Mouse (Mus musculus): ENCODE data around the gene Gtf2i.

Gene Gtf2i

DNA sequence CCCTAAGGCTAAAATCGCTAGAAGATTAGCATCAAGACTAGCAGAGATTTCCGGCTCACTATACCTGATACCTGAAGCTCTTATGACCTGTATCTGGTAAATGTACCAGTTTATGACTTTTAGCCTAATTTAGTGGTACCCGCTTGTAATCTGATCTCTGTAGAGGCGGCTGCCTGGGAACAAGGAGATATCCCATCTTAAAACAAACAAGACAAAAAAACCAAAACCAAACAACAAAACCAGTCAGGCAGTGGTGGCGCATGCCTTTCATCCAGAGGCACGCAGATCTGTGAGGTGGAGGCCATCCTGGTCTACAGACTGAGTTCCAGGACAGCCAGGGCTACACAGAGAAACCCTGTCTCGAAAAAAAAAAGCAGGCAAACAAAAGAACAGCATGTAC is 7.1 kb upstream of the Gtf2i start:
- no peak for DNase-seq

GRCm38 (mm10) chr5:134318903-134319302 is 4.3 kb upstream of the Gtf2i start:
- DNase-seq = no peak

DNA sequence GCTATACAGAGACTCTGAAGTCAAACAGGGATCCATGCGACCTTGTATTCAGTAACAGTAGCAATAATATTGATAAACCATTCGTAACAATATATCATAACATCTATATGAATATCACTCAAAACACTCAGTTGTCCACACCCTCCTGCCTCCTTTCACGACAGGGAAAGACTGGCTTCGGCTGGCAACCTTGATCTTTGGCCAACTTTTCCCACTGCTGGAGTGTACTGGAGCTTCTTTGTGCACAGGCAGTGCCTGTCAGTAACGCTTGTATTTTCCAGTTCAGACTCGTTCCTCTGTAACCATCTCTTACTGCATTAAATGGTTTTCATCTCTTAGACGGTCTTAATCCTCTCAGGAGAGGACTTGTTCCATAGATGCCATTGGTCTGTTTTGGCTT is 2.2 kb upstream of the Gtf2i start:
- DNase-seq = no peak

DNA sequence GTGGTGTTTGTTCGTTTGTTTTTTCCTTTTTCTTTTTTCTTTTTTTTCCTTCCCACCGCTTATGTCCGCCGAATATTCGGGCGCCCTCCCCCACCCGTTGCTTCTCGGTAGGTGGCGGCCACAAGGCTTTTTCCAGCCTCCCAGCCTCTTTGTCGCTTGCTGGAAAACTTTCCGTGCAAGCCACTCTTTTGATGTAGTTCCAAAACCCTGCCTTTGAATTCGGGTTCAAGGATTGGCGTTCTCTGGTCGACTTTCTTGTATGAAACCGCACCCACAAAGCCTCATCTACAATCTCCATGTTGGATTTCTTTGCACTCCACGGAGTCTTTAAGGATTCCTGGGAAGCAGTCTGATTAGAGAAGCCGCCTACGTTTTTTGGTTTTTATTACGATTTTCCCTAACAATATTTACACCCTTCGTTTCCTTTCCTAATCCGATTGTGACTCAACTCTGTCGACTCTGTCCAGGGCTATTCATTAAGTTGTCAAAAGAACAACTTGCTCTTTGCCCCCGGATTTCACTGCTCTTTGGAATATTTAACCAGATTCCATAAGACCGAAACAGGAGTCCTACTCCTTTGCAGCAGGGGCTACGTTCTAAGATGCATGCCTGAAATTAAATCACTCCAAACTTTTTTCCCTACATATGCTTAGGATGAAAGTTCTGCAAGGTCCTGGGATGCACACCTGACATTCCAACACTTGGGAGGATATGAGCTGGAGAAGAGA is 1.2 kb upstream of the Gtf2i start:
- DNase-seq = peak; percentile 42

DNA sequence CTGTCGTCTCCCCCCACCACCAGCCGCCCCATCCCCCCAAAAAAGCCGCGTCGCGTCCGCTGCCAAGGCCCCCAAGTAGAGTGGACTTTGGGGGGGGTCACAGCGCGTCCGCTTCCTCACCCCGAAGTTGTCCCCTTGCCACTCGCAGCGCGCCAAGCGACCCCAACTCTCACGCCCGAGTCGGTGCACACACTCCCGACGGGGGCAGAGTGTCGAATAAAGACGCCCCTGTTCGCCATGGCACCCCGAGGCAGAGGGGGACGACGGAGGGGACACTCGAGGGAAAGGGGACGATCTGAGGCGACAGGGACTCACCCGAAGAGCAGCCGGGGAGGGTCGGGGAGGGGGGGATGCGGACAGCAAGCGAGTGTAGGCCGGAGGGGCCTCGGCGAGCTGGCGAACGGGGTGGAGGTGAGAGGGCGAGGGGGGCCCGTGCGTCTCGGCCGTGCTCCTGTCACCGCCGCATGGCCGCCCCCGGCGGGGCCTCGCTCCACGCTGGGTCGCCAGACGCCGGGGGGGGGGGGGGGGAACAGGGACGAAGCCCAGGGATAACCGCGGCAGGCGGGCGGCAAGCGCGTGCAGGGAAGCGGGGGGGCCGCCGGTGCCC is 389 bp downstream of the Gtf2i start:
- no peak for DNase-seq

GRCm38 (mm10) chr5:134313451-134314067 is 1.0 kb downstream of the Gtf2i start:
- peak; percentile 95 for DNase-seq

DNA sequence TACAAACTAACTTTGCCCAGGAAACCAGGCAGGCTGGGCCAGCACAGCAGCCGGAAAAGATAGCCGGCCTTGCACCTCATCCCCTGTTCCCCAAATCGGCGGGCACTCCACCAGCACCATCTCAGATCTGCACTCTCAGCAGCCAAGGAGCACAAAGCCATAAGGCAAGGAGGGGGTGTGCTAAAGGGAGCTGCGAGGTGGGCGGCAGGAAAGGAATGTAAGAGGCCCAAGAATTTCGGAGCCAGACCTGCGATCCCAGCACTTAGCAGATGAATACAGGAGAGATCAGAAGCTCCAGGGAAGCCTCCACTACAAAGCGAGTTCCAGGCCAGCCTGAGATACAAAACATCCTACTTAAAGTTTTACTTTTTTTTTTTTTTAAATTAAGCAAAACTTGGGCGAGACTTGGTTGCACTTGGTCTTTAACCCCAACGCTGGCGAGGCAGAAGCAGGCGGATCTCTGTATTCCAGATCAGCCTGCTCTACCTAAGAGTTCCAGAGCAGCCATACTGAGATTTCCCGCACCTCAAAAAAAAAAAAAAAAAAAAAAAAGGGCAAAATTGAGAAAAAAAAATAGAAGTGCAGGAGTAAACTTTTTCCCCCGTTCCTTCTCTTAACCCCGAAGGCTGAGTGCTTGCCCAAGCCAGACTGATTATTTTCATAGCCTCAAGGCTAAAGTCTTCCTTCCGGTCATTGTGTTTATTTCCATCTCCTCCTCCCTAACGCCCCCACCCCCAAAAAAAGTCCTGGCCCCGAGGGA is 1.7 kb downstream of the Gtf2i start:
- DNase-seq = peak; percentile 33

GRCm38 (mm10) chr5:134311894-134312411 is 2.6 kb downstream of the Gtf2i start:
- no peak for DNase-seq

GRCm38 (mm10) chr5:134310201-134310600 is 4.4 kb downstream of the Gtf2i start:
- no peak for DNase-seq

DNA sequence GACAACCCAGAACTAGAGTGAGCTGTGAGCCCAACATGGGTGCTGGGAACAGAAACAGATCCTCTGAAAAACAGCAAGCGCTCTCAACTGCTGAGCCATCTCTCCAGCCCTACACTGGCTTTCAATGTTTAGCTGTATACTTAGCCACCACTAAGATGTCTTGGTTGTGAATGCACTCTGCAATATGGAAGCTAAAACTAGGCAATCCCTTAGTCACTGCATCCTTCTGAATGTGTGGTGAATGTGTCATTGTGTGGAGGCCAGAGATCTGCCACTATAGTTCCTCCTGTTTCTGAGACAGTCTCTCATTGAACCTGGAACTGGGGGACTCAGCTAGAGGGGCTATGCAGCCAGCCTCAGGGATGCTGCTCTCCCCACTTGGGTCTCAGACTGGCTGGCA is 5.2 kb downstream of the Gtf2i start:
- DNase-seq = no peak

DNA sequence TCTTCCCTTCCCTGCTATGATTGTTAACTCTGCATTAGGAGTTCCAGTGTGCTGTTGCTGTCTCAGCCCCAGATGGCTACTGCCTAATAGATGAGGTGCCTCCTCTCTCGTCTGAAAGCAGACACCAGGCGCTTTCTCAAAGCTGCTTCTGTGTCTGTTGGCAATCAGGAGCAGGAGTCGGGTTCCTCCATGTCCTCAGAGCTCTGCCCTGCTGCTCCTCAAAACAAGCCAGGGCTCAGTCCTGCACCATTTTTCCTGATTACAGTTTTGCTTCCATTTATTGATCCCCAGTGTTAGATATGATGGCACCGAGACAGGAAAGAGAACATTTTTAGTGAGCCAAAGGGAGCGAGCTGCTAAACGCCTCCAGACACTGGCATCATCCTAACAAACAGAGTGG is 9.9 kb downstream of the Gtf2i start:
- no peak for DNase-seq

GRCm38 (mm10) chr5:134295277-134296050 is 19.1 kb downstream of the Gtf2i start:
- DNase-seq = no peak

GRCm38 (mm10) chr5:134294606-134295005 is 20.0 kb downstream of the Gtf2i start:
- no peak for DNase-seq

DNA sequence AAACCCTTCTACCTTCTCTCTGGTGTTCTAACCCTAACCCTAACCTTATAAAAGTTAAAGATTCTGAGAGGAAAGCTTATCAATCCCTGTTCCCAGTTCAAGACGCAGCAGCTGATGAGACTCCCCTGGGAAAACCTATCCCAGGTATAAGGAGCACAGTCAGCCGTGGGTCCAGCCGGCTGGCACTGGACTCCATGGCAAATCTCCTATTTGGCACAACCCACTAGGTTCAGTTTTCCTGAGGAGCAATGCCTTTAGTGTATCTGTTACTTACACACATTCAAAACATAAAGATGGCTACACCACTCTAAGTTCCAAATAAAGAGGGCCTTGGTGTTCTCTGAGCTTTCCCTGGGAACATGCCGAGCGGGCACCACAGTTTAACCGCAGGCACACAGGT is 23.5 kb downstream of the Gtf2i start:
- DNase-seq = no peak

- DNase-seq = no peak
Measured at GRCm38 (mm10) chr5:134289935-134290560, 24.5 kb downstream of the Gtf2i start.

GRCm38 (mm10) chr5:134288071-134288470 is 26.5 kb downstream of the Gtf2i start:
- no peak for DNase-seq

DNA sequence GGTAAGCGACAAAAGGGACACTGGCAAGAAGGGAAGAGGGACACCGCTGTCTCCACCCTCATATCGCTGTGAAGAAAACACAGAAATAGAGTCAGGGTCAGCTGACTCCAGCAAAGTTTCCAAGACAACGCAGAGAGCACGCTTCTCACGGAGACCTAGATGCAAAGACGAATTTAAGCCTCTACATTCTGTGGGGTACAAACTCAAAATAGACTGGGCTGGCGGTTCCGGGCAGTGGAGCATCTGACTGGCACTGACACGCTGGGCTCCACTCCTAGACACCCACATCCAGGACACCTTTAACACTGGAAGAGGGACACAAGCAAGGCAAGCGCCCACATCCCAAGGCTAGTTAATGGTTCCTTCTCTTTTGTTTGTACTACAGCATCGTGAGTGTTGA is 29.6 kb downstream of the Gtf2i start:
- no peak for DNase-seq

GRCm38 (mm10) chr5:134282603-134283002 is 32.0 kb downstream of the Gtf2i start:
- DNase-seq = no peak

DNA sequence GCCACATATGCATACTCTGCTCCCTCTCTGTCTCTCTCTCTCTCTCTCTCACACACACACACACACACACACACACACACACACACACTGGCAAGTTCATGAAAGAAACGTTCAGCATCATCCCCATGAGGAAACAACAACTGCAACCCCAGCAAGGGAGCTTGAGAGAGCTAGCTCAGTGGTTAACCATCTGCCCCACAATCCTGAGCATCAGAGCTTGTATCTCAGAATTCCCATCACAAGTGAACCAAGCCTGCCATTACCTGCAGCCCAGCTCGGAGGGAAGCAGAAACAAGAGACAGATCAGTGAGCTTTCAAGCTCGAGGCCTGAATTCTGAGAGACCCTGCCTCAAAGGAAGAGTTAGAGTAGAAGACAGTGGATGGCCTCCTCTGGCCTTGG is 32.5 kb downstream of the Gtf2i start:
- no peak for DNase-seq

- DNase-seq = no peak
Measured at GRCm38 (mm10) chr5:134279371-134279770, 35.2 kb downstream of the Gtf2i start.

DNA sequence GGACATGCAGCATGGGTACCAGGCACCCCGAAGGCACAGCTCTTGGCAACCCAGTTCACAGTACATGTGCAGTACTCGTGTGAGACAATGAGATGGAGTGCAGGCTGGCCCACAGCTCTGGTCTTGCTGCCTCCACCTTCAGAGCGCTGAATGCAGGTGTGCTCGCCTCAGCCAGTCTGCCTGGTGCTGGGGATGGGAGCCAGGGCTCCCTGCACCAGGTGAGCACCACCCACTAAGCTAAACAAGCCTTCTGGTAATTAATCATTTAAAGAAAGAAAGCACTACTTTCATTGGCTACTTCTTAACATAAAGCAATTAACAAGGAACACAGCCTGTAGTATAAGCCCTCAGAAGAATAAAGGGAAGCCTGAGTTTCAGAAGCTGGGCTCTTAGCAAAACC is 37.5 kb downstream of the Gtf2i start:
- no peak for DNase-seq

- no peak for DNase-seq
Measured at GRCm38 (mm10) chr5:134275556-134275955, 39.0 kb downstream of the Gtf2i start.
